Mouse (Mus musculus) lung, embryonic 15.5 days (tissue): Measurements from ENCODE around the gene Thbd. TPM values are rescaled to one million over a fixed set of nuclear protein-coding genes. Genes with fewer than 3 reads are reported as not detected.

Experiments
- ATAC-seq: fragments of 200-750 bp; cut with Nextera tagmentation; 2 replicates; pipeline ENCODE4 v1.8.0; 2017; ENCODE audit warnings: moderate number of reproducible peaks, borderline replicate concordance; ENCODE audit not compliant: low FRiP score, low TSS enrichment; ENCODE audit errors: extremely low read depth
- H3K27ac ChIP-seq: fragments of 300-500 bp; sonication (generic); 2 replicates; pipeline ENCODE4 v1.5.1; 2015; ENCODE audit warnings: moderate library complexity, mild to moderate bottlenecking, inconsistent platforms
- H3K27me3 ChIP-seq: fragments of 300-500 bp; sonication (generic); 2 replicates; pipeline ENCODE4 v1.6.1; 2015; ENCODE audit warnings: inconsistent platforms
- H3K36me3 ChIP-seq: fragments of 300-500 bp; sonication (generic); 2 replicates; pipeline ENCODE4 v1.6.1; 2015; ENCODE audit warnings: inconsistent platforms
- H3K4me1 ChIP-seq: fragments of 300-500 bp; sonication (generic); 2 replicates; pipeline ENCODE4 v1.6.1; 2015; ENCODE audit warnings: inconsistent platforms
- H3K4me2 ChIP-seq: fragments of 300-500 bp; sonication (generic); 2 replicates; pipeline ENCODE4 v1.6.1; 2015; ENCODE audit warnings: inconsistent platforms, mild to moderate bottlenecking, moderate library complexity
- H3K4me3 ChIP-seq: fragments of 300-500 bp; sonication (generic); 2 replicates; pipeline ENCODE4 v1.5.1; 2015; ENCODE audit warnings: mild to moderate bottlenecking, inconsistent platforms
- H3K9ac ChIP-seq: fragments of 300-500 bp; sonication (generic); 2 replicates; pipeline ENCODE4 v1.6.1; 2015; ENCODE audit warnings: inconsistent platforms
- H3K9me3 ChIP-seq: fragments of 300-500 bp; sonication (generic); 2 replicates; pipeline ENCODE4 v1.6.1; 2016; ENCODE audit warnings: inconsistent platforms
- whole genome bisulfite sequencing: fragments of 180-500 bp; shearing (Covaris S2); methylation state at CpG from one replicate; pipeline ENCODE4 v1.1.7; 2015; 5-methylcytosine and 5-hydroxymethylcytosine counted together
- polyA plus RNA-seq: library from polyadenylated mRNA; unstranded; fragments of >200 nt; fragmentation: Nextera tagmentation; extraction: Ambion mirVana; gene quantifications from 2 replicates; pipeline ENCODE4 v1.2.1, GENCODE M21; 2015

Thbd gene
- polyA plus RNA-seq, 1 experiment from 2014 or later, result 102 TPM

- Histone ChIP-seq H3K4me2 (peak overlapping the region; percentile 35; the same call in 1 of the 2 replicates), H3K27me3 (no peaks in the 10 kb centered on the region), H3K36me3 (no peaks in the 10 kb centered on the region), H3K9me3 (no peaks in the 10 kb centered on the region), H3K27ac (peak overlapping the region; percentile 83), H3K4me1 (peaks cover 5% of the 10 kb centered on the region; the same call in 1 of the 2 replicates), H3K4me3 (peak overlapping the region; percentile 34), H3K9ac (peak overlapping the region; percentile 14; the same call in 1 of the 2 replicates)
- WGBS, result 70% methylated on average over 4 of the region's 4 CpGs
- no peak for ATAC-seq
These were observed 34.7 kb upstream of the Thbd start for GRCm38 (mm10) chr2:148442710-148443109.

GRCm38 (mm10) chr2:148442172-148442571, 34.2 kb upstream of the Thbd start:
- Histone ChIP-seq H3K27ac (peak overlapping the region; percentile 83), H3K36me3 (no peaks in the 10 kb centered on the region), H3K4me2 (peak overlapping the region; percentile 35), H3K9me3 (no peaks in the 10 kb centered on the region), H3K9ac (peak overlapping the region; percentile 21; the same call in 1 of the 2 replicates), H3K4me1 (peaks cover 6% of the 10 kb centered on the region; the same call in 1 of the 2 replicates), H3K4me3 (peak overlapping the region; percentile 34), H3K27me3 (no peaks in the 10 kb centered on the region)
- no peak for ATAC-seq
- WGBS, result 67% methylated on average over 4 of the region's 4 CpGs

GRCm38 (mm10) chr2:148441421-148441820, 33.4 kb upstream of the Thbd start:
- peak overlapping the region; percentile 35; the same call in 1 of the 2 replicates for H3K4me2 ChIP-seq
- peak overlapping the region; percentile 27; the same call in 1 of the 2 replicates for H3K9ac ChIP-seq
- WGBS, result 74% methylated on average over 10 of the region's 10 CpGs

GRCm38 (mm10) chr2:148439691-148440276, 31.8 kb upstream of the Thbd start:
- ATAC-seq, result no peak

More at GRCm38 (mm10) chr2:148441421-148441820, 33.4 kb upstream of the Thbd start:
- Histone ChIP-seq H3K36me3 (no peaks in the 10 kb centered on the region), H3K4me1 (peaks cover 9% of the 10 kb centered on the region; the same call in 1 of the 2 replicates), H3K4me3 (peak overlapping the region; percentile 34), H3K9me3 (no peaks in the 10 kb centered on the region), H3K27me3 (no peaks in the 10 kb centered on the region), H3K27ac (peak overlapping the region; percentile 63)
- no peak for ATAC-seq

GRCm38 (mm10) chr2:148436285-148436684, 28.3 kb upstream of the Thbd start:
- H3K36me3 ChIP-seq, result no peaks in the 10 kb centered on the region
- H3K9ac ChIP-seq, result no peak overlapping the region
- WGBS, result 45% methylated on average over 3 of the region's 3 CpGs
- H3K9me3 ChIP-seq, result no peaks in the 10 kb centered on the region
- ATAC-seq, result no peak
- no peak overlapping the region for H3K4me2 ChIP-seq
- H3K27me3 ChIP-seq, result no peaks in the 10 kb centered on the region
- H3K4me3 ChIP-seq, result no peak overlapping the region
- H3K27ac ChIP-seq, result no peak overlapping the region
- peaks cover 13% of the 10 kb centered on the region; the same call in 1 of the 2 replicates for H3K4me1 ChIP-seq

More at GRCm38 (mm10) chr2:148439691-148440276, 31.8 kb upstream of the Thbd start:
- Histone ChIP-seq H3K27ac (peak overlapping the region; percentile 16; the same call in 1 of the 2 replicates), H3K4me1 (peaks cover 14% of the 10 kb centered on the region; the same call in 1 of the 2 replicates), H3K4me3 (peak overlapping the region; percentile 34), H3K27me3 (no peaks in the 10 kb centered on the region), H3K36me3 (no peaks in the 10 kb centered on the region), H3K4me2 (peak overlapping the region; percentile 44), H3K9me3 (no peaks in the 10 kb centered on the region), H3K9ac (no peak overlapping the region)
- 32% methylated on average over 3 of the region's 3 CpGs for WGBS

- H3K9me3 ChIP-seq, result no peaks in the 10 kb centered on the region
- ATAC-seq, result peak; percentile 82; the same call in 1 of the 2 replicates
- peaks cover 18% of the 10 kb centered on the region for H3K4me1 ChIP-seq
- H3K27ac ChIP-seq, result no peak overlapping the region
- H3K36me3 ChIP-seq, result no peaks in the 10 kb centered on the region
- no peak overlapping the region for H3K4me2 ChIP-seq
- WGBS, result 21% methylated on average over 2 of the region's 2 CpGs
- H3K4me3 ChIP-seq, result no peak overlapping the region
- no peaks in the 10 kb centered on the region for H3K27me3 ChIP-seq
- no peak overlapping the region for H3K9ac ChIP-seq
These were observed 24.4 kb upstream of the Thbd start for GRCm38 (mm10) chr2:148432346-148432745.

- no peak overlapping the region for H3K4me3 ChIP-seq
- no peaks in the 10 kb centered on the region for H3K36me3 ChIP-seq
- 79% methylated on average over 4 of the region's 4 CpGs for WGBS
- H3K9me3 ChIP-seq, result no peaks in the 10 kb centered on the region
- no peak overlapping the region for H3K4me2 ChIP-seq
- no peak for ATAC-seq
- no peak overlapping the region for H3K27ac ChIP-seq
- peaks cover 13% of the 10 kb centered on the region for H3K4me1 ChIP-seq
- H3K9ac ChIP-seq, result no peak overlapping the region
- H3K27me3 ChIP-seq, result no peaks in the 10 kb centered on the region
These were observed 23.0 kb upstream of the Thbd start for GRCm38 (mm10) chr2:148430941-148431340.

GRCm38 (mm10) chr2:148429001-148429505, 21.1 kb upstream of the Thbd start:
- peaks cover 14% of the 10 kb centered on the region for H3K4me1 ChIP-seq
- no peak overlapping the region for H3K4me2 ChIP-seq
- H3K36me3 ChIP-seq, result no peaks in the 10 kb centered on the region
- no peaks in the 10 kb centered on the region for H3K27me3 ChIP-seq
- no peak overlapping the region for H3K27ac ChIP-seq
- no peaks in the 10 kb centered on the region for H3K9me3 ChIP-seq
- no peak for ATAC-seq
- no peak overlapping the region for H3K4me3 ChIP-seq
- H3K9ac ChIP-seq, result no peak overlapping the region

- Histone ChIP-seq H3K4me2 (no peak overlapping the region), H3K36me3 (no peaks in the 10 kb centered on the region), H3K27me3 (no peaks in the 10 kb centered on the region), H3K9ac (no peak overlapping the region), H3K4me1 (peaks cover 17% of the 10 kb centered on the region), H3K4me3 (no peak overlapping the region), H3K27ac (no peak overlapping the region), H3K9me3 (no peaks in the 10 kb centered on the region)
- no peak for ATAC-seq
- 65% methylated on average over 3 of the region's 3 CpGs for WGBS
These were observed 20.5 kb upstream of the Thbd start for GRCm38 (mm10) chr2:148428523-148428922.

GRCm38 (mm10) chr2:148427553-148427952, 19.6 kb upstream of the Thbd start:
- H3K4me3 ChIP-seq, result no peak overlapping the region
- H3K4me2 ChIP-seq, result no peak overlapping the region
- no peaks in the 10 kb centered on the region for H3K36me3 ChIP-seq
- peaks cover 26% of the 10 kb centered on the region for H3K4me1 ChIP-seq
- no peaks in the 10 kb centered on the region for H3K9me3 ChIP-seq
- peak overlapping the region; percentile 33; the same call in 1 of the 2 replicates for H3K27ac ChIP-seq
- no peak for ATAC-seq
- no peak overlapping the region for H3K9ac ChIP-seq
- H3K27me3 ChIP-seq, result no peaks in the 10 kb centered on the region
- WGBS, result 66% methylated on average over 3 of the region's 3 CpGs

- Histone ChIP-seq H3K27ac (no peak overlapping the region), H3K9ac (no peak overlapping the region), H3K4me1 (peaks cover 34% of the 10 kb centered on the region), H3K9me3 (no peaks in the 10 kb centered on the region), H3K27me3 (no peaks in the 10 kb centered on the region), H3K36me3 (no peaks in the 10 kb centered on the region), H3K4me2 (no peak overlapping the region), H3K4me3 (no peak overlapping the region)
- no peak for ATAC-seq
- WGBS, result 65% methylated on average over 5 of the region's 5 CpGs
These were observed 17.9 kb upstream of the Thbd start for GRCm38 (mm10) chr2:148425709-148426382.

GRCm38 (mm10) chr2:148421706-148422105, 13.7 kb upstream of the Thbd start:
- Histone ChIP-seq H3K4me3 (no peak overlapping the region), H3K4me2 (no peak overlapping the region), H3K4me1 (peaks cover 39% of the 10 kb centered on the region), H3K9me3 (no peaks in the 10 kb centered on the region), H3K36me3 (no peaks in the 10 kb centered on the region), H3K9ac (no peak overlapping the region), H3K27me3 (no peaks in the 10 kb centered on the region), H3K27ac (peak overlapping the region; percentile 27)
- ATAC-seq, result peak; percentile 56; the same call in 1 of the 2 replicates
- WGBS, result 26% methylated on average over 1 of the region's 1 CpGs
